Mouse (Mus musculus) layer of hippocampus, adult 11-12 months (tissue): ENCODE measurements around the gene Eya2.
A peak's percentile ranks its signal among the peaks of the same experiment; 100 is the strongest.

ENCODE experiments used
- DNase-seq: peaks from one replicate; pipeline ENCODE4 v3.0.0; 2022; ENCODE audit warnings: low spot score

Eya2 gene

GRCm38 (mm10) chr2:165818985-165819948 is 224.4 kb downstream of the Eya2 start:
- peak; percentile 81 for DNase-seq

DNA sequence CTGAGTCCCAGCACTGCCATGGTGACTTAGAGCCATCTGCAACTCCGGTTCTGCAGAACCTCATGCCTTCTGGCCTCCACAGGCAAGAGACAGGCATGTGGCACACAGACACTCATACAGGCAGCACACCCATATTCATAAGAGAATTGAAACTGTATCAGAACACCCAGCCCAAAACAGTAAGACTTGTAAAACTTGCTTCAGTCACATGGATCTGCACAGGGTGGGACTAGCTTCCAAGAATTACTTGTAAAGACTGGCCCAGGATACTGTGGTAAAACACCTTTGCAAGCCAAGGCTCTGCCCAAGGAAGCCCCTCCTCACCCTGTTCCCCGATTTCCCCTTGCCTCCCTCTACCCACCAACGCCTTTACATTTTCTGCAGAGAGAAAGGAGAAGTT is 225.2 kb downstream of the Eya2 start:
- no peak for DNase-seq

GRCm38 (mm10) chr2:165820504-165821095 is 225.8 kb downstream of the Eya2 start:
- DNase-seq, result no peak
